Mouse (Mus musculus) kidney, postnatal 0 days (tissue): Measurements from ENCODE around the gene Ctf2. TPM values are rescaled to one million over a fixed set of nuclear protein-coding genes. Genes with fewer than 3 reads are reported as not detected.

ENCODE experiments used
- ATAC-seq: fragments of 200-750 bp; cut with Nextera tagmentation; replicated peaks from 2 replicates; pipeline ENCODE4 v1.8.0; 2017; ENCODE audit warnings: low read depth, moderate number of reproducible peaks, moderate TSS enrichment, moderate library complexity; ENCODE audit not compliant: low FRiP score
- DNase-seq: peaks from one replicate; pipeline ENCODE4 v3.0.0-alpha.2; 2016; ENCODE audit warnings: low spot score
- H3K27ac ChIP-seq: fragments of 300-500 bp; sonication (generic); 2 replicates; pipeline ENCODE4 v1.5.1; 2014; ENCODE audit warnings: mild to moderate bottlenecking
- H3K27me3 ChIP-seq: fragments of 300-500 bp; sonication (generic); 2 replicates; pipeline ENCODE4 v1.6.1; 2014; ENCODE audit warnings: low read length, mixed read lengths; ENCODE audit not compliant: insufficient read depth
- H3K36me3 ChIP-seq: fragments of 300-500 bp; sonication (generic); 2 replicates; pipeline ENCODE4 v1.6.1; 2014; ENCODE audit warnings: low read length, mixed read lengths; ENCODE audit not compliant: insufficient read depth
- H3K4me1 ChIP-seq: fragments of 300-500 bp; sonication (generic); replicated peaks from 2 replicates; pipeline ENCODE4 v1.6.1; 2014; ENCODE audit warnings: antibody characterized with exemption, low read length, mixed read lengths; ENCODE audit not compliant: insufficient read depth
- H3K4me2 ChIP-seq: fragments of 300-500 bp; sonication (generic); 2 replicates; pipeline ENCODE4 v1.6.1; 2014; ENCODE audit warnings: mild to moderate bottlenecking, low read length, moderate library complexity, mixed read lengths
- H3K4me3 ChIP-seq: fragments of 300-500 bp; sonication (generic); replicated peaks from 2 replicates; pipeline ENCODE4 v1.5.1; 2014; ENCODE audit warnings: low read depth, low read length
- H3K9ac ChIP-seq: fragments of 300-500 bp; sonication (generic); 2 replicates; pipeline ENCODE4 v1.6.1; 2014; ENCODE audit warnings: low read depth, low read length
- H3K9me3 ChIP-seq: fragments of 300-500 bp; sonication (generic); replicated peaks from 2 replicates; pipeline ENCODE4 v1.6.1; 2016; ENCODE audit warnings: low read length, inconsistent platforms, mixed read lengths
- CTCF ChIP-seq: IDR thresholded peaks from 2 replicates; pipeline ENCODE4 v1.5.1; 2016; ENCODE audit warnings: antibody characterized with exemption, low read depth, mild to moderate bottlenecking, moderate library complexity
- WGBS: fragments of 180-500 bp; shearing (Covaris S2); extraction: QIAGEN DNeasy Blood & Tissue Kit; methylation state at CpG from one replicate; pipeline ENCODE4 v1.1.7; 2014; 5-methylcytosine and 5-hydroxymethylcytosine counted together
- polyA plus RNA-seq: library from polyadenylated mRNA; unstranded; fragments of >200 nt; fragmentation: Nextera tagmentation; extraction: Ambion mirVana; gene quantifications from 2 replicates; pipeline ENCODE4 v1.2.1, GENCODE M21; 2015

Gene Ctf2
- polyA plus RNA-seq, 1 experiment from 2014 or later, result not detected

DNA sequence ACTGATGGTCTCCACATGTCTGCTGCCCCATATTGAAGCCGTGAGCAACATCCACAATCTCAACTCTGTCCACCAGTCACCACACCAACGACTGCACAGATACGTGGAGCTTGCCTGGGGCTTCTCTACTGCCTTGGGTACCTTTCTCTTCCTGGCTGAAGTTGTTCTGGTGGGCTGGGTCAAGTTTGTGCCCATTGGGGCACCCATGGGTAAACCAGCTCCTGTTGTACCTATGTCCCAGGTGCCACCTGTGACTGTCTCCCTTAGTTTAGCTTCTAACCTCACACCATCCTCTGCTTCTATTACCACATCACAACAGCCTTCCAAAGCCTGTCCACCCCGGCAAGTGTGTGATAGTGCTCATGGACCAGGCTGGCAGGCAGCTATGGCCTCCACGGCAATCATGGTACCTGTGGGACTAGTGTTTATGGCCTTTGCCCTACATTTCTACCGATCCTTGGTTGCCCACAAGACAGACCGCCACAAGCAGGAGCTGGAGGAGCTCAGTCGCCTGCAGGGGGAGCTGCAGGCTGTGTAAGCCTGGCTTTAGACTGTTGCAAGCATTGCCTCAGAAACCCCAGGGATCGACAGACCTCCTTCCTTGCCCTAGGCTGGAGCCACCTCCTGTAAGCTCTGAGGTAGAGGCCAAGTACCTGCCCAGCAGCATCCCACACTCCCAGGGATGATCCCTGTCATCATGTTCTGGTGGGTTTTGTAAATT lies 41.9 kb upstream of the Ctf2 start:
- 38% methylated on average over 9 of the region's 9 CpGs for WGBS
- TF ChIP-seq CTCF, result peak; percentile 89
- H3K4me2 ChIP-seq, result no peak overlapping the region
- H3K27me3 ChIP-seq, result no peaks in the 10 kb centered on the region
- H3K4me3 ChIP-seq, result no peak overlapping the region
- H3K9me3 ChIP-seq, result no peaks in the 10 kb centered on the region
- ATAC-seq, result no peak
- H3K9ac ChIP-seq, result no peak overlapping the region
- no peaks in the 10 kb centered on the region for H3K36me3 ChIP-seq
- H3K27ac ChIP-seq, result no peak overlapping the region
- peaks cover 11% of the 10 kb centered on the region for H3K4me1 ChIP-seq
- DNase-seq, result peak; percentile 85

DNA sequence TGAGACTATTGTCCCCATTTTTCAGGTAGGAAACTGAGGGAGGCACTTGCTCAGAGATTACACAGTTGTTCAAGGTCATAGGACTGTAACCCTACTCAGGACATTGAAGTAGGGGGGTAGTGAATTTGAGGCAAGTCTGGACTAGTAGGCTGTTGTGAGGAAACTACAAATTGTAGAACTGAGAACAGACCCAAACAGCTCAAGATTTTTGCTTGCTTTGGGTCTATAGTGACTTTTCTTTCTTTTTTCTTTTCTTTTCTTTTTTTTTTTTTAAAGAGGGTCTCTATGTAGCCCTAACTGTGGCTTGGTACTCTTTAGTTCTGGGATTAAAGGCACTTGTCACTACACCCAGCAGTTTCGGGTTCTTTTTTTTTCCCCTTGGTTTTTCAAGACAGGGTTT lies 40.6 kb upstream of the Ctf2 start:
- Histone ChIP-seq H3K4me2 (no peak overlapping the region), H3K27me3 (no peaks in the 10 kb centered on the region), H3K27ac (no peak overlapping the region), H3K9me3 (no peaks in the 10 kb centered on the region), H3K4me1 (peaks cover 6% of the 10 kb centered on the region; the same call in 1 of the 2 replicates), H3K4me3 (no peak overlapping the region), H3K36me3 (0 out of 2 replicates have a peak, but pooled peaks cover 5% of the 10 kb centered on the region), H3K9ac (no peak overlapping the region)
- ATAC-seq, result no peak
- no peak for TF ChIP-seq CTCF
- no peak for DNase-seq
- 82% methylated on average over 1 of the region's 1 CpGs for WGBS

DNA sequence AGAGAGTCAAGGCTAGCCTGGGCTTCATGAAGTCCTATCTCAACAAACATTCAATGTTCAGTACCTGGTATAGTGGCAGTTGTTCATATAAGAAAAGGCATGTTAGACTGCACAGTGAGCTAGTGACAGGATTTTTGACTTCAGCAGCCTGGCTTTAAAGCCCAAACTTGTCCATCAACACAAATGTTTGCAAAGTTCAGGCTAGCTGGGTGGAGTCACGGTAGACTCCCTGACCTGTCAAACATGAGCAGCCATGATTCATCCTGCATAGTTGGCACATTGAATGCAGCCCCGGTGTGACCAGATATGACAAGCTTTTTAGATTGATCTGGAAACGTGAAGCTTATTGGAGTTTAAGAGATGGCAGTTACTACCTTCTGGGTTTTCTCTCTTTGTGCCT lies 40.1 kb upstream of the Ctf2 start:
- DNase-seq (no peak), ATAC-seq (no peak)
- TF ChIP-seq CTCF, result no peak
- no peaks in the 10 kb centered on the region for H3K27me3 ChIP-seq
- H3K27ac ChIP-seq, result no peak overlapping the region
- no peaks in the 10 kb centered on the region for H3K9me3 ChIP-seq
- no peak overlapping the region for H3K9ac ChIP-seq
- no peak overlapping the region for H3K4me3 ChIP-seq
- peaks cover 6% of the 10 kb centered on the region; the same call in 1 of the 2 replicates for H3K4me1 ChIP-seq
- H3K36me3 ChIP-seq, result 0 out of 2 replicates have a peak, but pooled peaks cover 5% of the 10 kb centered on the region
- WGBS, result 67% methylated on average over 3 of the region's 3 CpGs
- no peak overlapping the region for H3K4me2 ChIP-seq

DNA sequence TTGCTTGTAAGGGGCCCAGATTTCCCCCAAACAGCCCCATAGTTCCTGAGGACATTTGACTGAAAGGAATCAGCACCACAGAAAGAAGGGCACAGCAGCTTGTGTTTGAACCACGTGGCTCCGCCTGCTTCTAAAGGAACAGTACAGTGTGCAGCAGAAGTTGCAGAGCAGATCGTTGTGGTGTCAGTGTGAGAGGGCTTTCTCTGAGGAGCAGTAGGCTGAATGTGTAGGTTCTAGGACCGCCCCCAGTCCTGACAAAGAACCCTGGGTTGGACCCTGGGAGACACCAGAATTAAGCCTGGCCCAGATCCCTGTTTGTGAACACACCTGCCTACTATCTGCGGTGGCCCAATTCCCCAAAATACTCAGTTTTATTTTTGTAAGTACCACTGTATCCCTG lies 39.3 kb upstream of the Ctf2 start:
- Histone ChIP-seq H3K27me3 (no peaks in the 10 kb centered on the region), H3K4me3 (no peak overlapping the region), H3K9ac (peak overlapping the region; percentile 75; the same call in 1 of the 2 replicates), H3K27ac (no peak overlapping the region), H3K4me2 (peak overlapping the region; percentile 61; the same call in 1 of the 2 replicates), H3K4me1 (peaks cover 6% of the 10 kb centered on the region; the same call in 1 of the 2 replicates), H3K9me3 (no peaks in the 10 kb centered on the region), H3K36me3 (peaks cover 10% of the 10 kb centered on the region; the same call in 1 of the 2 replicates)
- TF ChIP-seq CTCF, result no peak
- 63% methylated on average over 5 of the region's 5 CpGs for WGBS
- DNase-seq (no peak), ATAC-seq (no peak)

DNA sequence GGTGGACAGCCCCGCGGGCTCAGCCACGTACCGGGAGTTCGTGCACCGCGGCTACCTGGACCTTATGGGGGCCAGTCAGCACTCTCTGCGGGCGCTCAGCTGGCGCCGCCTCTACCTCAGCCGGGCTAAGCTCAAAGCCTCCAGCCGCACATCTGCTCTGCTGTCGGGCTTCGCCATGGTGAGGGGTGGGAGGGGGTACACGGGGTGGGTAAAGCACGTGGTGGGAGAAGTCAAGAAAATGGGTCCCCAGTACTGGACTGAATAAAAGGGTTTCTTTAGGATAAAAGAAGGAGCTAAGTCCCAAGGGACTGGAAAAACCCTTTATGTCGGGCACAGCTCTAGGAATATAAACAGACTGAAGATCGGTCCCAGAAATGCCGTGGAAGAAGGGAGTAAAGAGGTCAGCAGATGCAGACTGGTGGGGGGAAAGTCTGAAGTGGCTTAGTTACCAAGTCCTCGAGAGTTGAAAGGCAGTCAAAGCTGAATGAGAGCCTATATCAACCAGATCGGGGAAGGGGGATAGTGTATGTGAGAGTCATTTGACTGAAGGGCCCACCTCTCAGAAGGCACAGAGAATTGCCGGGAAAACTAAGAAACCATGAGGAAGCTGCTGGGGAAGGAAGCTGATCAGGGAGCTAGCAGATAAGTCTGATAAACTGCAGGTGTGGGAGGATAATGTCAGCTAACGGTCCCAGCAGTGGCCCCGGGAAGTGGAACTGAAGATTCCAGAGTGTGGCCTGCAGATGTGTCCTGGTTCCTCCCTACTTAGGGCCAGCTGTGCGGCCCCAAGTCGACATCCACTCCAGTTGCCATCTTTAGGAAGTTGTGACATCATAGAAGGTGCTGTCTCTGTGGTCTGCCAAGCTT lies 38.3 kb upstream of the Ctf2 start:
- H3K36me3 ChIP-seq, result peaks cover 10% of the 10 kb centered on the region; the same call in 1 of the 2 replicates
- peaks cover 6% of the 10 kb centered on the region; the same call in 1 of the 2 replicates for H3K4me1 ChIP-seq
- peak; percentile 41 for DNase-seq
- under 1% methylated on average over 27 of the region's 27 CpGs for WGBS
- peak overlapping the region; percentile 96 for H3K27ac ChIP-seq
- peak; percentile 5; the same call in 1 of the 2 replicates for ATAC-seq
- H3K9ac ChIP-seq, result peak overlapping the region; percentile 75
- no peaks in the 10 kb centered on the region for H3K27me3 ChIP-seq
- no peak for TF ChIP-seq CTCF
- H3K4me2 ChIP-seq, result peak overlapping the region; percentile 61
- no peaks in the 10 kb centered on the region for H3K9me3 ChIP-seq
- peak overlapping the region; percentile 62 for H3K4me3 ChIP-seq

DNA sequence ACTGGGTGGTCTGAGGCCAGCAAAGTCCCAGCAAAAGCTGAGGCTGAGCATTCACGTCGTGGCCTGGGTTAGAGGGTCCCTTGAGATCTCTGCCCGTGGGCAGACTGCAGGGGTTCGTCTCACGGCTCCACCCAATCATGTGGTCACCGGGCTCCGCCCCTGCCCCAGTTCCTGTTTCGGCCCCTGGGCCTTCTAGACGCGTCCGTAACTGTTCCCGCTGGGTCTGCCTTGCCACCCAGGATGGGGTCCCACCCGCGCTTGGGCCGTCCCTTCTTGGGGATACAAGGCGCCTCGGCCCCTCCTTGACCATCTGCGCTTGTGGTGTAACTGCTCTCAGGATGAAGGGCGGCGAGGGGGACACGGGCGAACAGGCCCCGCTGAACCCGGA lies 37.7 kb upstream of the Ctf2 start, which contains the start of gene Orai3:
TSS of gene Orai3 (plus strand) at position 165 of the 388 bp plus-strand sequence.
- TF ChIP-seq CTCF, result no peak
- Histone ChIP-seq H3K27me3 (no peaks in the 10 kb centered on the region), H3K9me3 (no peaks in the 10 kb centered on the region), H3K4me3 (peak within 1 kb of the TSS; percentile 62), H3K27ac (peak within 1 kb of the TSS; percentile 96), H3K9ac (peak within 1 kb of the TSS; percentile 75), H3K4me2 (peak within 1 kb of the TSS; percentile 61), H3K36me3 (peaks cover 16% of the 10 kb centered on the region), H3K4me1 (peaks cover 6% of the 10 kb centered on the region; the same call in 1 of the 2 replicates)
- 0% methylated on average over 24 of the region's 24 CpGs for WGBS
- peak; percentile 94 for DNase-seq
- ATAC-seq, result peak; percentile 70
